Mouse (Mus musculus) midbrain, embryonic 14.5 days (tissue): ENCODE results near the gene Barx2. TPM values are rescaled to one million over a fixed set of nuclear protein-coding genes. Genes with fewer than 3 reads are reported as not detected.
A peak's percentile ranks its signal among the peaks of the same experiment; 100 is the strongest.

Experiments
- ATAC-seq: fragments of 200-750 bp; cut with Nextera tagmentation; 2 replicates; pipeline ENCODE4 v1.8.0; 2017; ENCODE audit warnings: moderate number of reproducible peaks, moderate library complexity; ENCODE audit not compliant: low FRiP score, low TSS enrichment
- DNase-seq: peaks from one replicate; pipeline ENCODE4 v3.0.0-alpha.2; 2015
- H3K27ac ChIP-seq: fragments of 300-500 bp; sonication (generic); replicated peaks from 2 replicates; pipeline ENCODE4 v1.5.1; 2014; ENCODE audit warnings: mild to moderate bottlenecking, low read depth, low read length, moderate library complexity
- H3K27me3 ChIP-seq: fragments of 300-500 bp; sonication (generic); 2 replicates; pipeline ENCODE4 v1.6.1; 2014; ENCODE audit warnings: low read length, control low read depth, mixed read lengths; ENCODE audit not compliant: control insufficient read depth, insufficient read depth
- H3K36me3 ChIP-seq: fragments of 300-500 bp; sonication (generic); 2 replicates; pipeline ENCODE4 v1.6.1; 2014; ENCODE audit warnings: low read length, control low read depth; ENCODE audit not compliant: control insufficient read depth, insufficient read depth
- H3K4me1 ChIP-seq: fragments of 300-500 bp; sonication (generic); 2 replicates; pipeline ENCODE4 v1.6.1; 2014; ENCODE audit warnings: mild to moderate bottlenecking, antibody characterized with exemption, low read length, control low read depth; ENCODE audit not compliant: control insufficient read depth, insufficient read depth
- H3K4me2 ChIP-seq: fragments of 300-500 bp; sonication (generic); 2 replicates; pipeline ENCODE4 v1.6.1; 2014; ENCODE audit warnings: mild to moderate bottlenecking, low read length, moderate library complexity
- H3K4me3 ChIP-seq: fragments of 300-500 bp; sonication (generic); replicated peaks from 2 replicates; pipeline ENCODE4 v1.5.1; 2014; ENCODE audit warnings: low read depth, low read length
- H3K9ac ChIP-seq: fragments of 300-500 bp; sonication (generic); replicated peaks from 2 replicates; pipeline ENCODE4 v1.6.1; 2014; ENCODE audit warnings: mild to moderate bottlenecking, low read length, moderate library complexity
- H3K9me3 ChIP-seq: fragments of 300-500 bp; sonication (generic); 2 replicates; pipeline ENCODE4 v1.6.1; 2016; ENCODE audit warnings: low read length, control low read depth, mixed read lengths; ENCODE audit not compliant: control insufficient read depth
- WGBS: fragments of 180-500 bp; shearing (Covaris S2); extraction: QIAGEN DNeasy Blood & Tissue Kit; methylation state at CpG from one replicate; pipeline ENCODE4 v1.1.7; 2014; 5-methylcytosine and 5-hydroxymethylcytosine counted together
- polyA plus RNA-seq: library from polyadenylated mRNA; unstranded; fragments of >200 nt; fragmentation: Nextera tagmentation; extraction: Ambion mirVana; gene quantifications from 2 replicates; pipeline ENCODE4 v1.2.1, GENCODE M21; 2014

The Barx2 gene
- polyA plus RNA-seq, 1 experiment from 2014 or later, result 0.11 TPM

DNA sequence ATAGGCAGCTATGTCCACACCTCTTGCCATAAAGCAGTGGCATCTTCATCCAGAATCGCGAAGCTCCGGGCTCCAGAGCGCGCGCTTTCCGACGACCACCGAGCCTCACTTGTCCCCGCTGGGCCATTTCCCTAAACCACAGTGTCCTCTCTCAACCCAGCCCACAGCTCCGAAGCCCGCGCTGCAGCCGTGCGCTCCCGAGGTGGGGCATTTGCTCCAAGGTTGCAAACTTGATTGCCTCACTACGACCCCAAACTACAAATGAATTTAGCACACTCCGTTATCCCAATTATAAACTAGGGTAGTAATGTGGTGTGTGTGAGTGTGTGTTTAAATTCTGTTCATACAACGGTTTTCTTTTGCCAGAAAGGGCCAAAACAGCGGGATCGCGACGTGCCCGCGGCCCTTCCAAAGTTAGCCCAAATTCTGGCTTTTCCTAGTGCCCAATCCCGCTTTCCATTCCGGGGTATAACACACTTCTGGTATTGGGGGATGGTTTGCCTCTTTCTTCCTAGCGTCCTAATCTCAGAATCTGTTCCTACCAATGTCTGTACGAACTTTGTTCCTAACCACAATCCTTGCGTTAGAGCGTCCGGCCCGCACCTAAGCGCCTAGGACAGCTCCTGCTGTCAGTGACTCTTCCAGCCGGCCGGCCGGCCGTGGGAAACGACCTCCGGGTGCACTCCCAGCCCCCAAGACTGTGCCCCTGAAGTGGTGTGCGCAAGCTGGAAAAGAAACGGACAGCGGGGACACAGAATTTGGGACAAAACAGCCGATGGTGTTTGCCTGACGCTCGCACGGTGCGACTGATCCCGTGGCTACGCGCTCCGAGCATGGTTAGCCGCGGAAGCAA lies 703 bp upstream of the Barx2 start:
- no peaks in the 10 kb centered on the region for H3K36me3 ChIP-seq
- peak; percentile 44 for DNase-seq
- no peak for ATAC-seq
- peak overlapping the region; percentile 55 for H3K4me3 ChIP-seq
- peaks cover 86% of the 10 kb centered on the region for H3K27me3 ChIP-seq
- H3K9me3 ChIP-seq, result no peaks in the 10 kb centered on the region
- peak overlapping the region; percentile 100 for H3K4me2 ChIP-seq
- no peak overlapping the region for H3K27ac ChIP-seq
- H3K4me1 ChIP-seq, result peaks cover 16% of the 10 kb centered on the region; the same call in 1 of the 2 replicates
- under 1% methylated on average over 54 of the region's 54 CpGs for WGBS
- peak overlapping the region; percentile 48; the same call in 1 of the 2 replicates for H3K9ac ChIP-seq

DNA sequence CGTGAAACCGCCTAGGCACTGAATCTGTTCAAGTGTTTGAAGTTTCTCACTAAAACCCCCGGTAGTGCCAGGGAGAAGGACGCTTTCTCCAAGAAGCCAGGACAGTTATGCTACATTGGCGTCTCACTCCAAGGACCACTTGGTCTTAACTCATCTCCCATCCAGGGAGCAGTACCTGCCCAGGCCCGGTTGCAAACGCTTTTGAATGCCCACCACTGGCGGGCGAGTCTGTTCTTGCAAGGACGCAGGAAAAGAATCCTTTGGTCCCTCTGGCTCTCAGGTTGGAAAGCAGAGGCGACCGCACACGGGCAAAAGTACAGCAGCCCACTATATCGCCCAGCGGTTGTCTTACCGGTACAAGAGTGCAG lies 725 bp downstream of the Barx2 start:
- Histone ChIP-seq H3K36me3 (no peaks in the 10 kb centered on the region), H3K4me3 (peak overlapping the region; percentile 55), H3K4me1 (peaks cover 16% of the 10 kb centered on the region; the same call in 1 of the 2 replicates), H3K9ac (no peak overlapping the region; the same call in 1 of the 2 replicates), H3K27me3 (peaks cover 79% of the 10 kb centered on the region), H3K4me2 (peak overlapping the region; percentile 100), H3K9me3 (no peaks in the 10 kb centered on the region), H3K27ac (no peak overlapping the region)
- DNase-seq (no peak), ATAC-seq (no peak)
- under 1% methylated on average over 16 of the region's 16 CpGs for WGBS

DNA sequence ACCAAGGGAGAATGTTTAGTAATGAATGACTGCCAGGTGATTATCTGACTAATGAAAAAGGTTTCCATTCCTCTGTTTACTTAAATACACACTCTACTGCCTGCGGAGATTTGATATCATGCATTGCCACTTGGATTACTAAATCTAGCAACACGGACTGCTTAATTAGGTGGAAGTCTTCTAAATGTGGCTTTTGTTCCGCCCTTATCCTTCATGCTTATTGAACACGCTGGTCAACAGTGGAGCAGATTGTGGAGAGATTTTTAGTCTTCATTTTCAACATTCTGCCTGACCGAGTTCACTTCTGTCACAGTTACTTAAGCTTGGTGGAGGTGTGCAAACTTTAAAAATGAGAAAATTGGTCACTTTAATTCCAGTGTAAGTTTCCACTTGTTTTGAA lies 3.0 kb downstream of the Barx2 start:
- Histone ChIP-seq H3K27me3 (peaks cover 61% of the 10 kb centered on the region), H3K4me2 (no peak overlapping the region), H3K27ac (no peak overlapping the region), H3K9ac (no peak overlapping the region), H3K36me3 (no peaks in the 10 kb centered on the region), H3K4me1 (peaks cover 16% of the 10 kb centered on the region; the same call in 1 of the 2 replicates), H3K4me3 (no peak overlapping the region), H3K9me3 (no peaks in the 10 kb centered on the region)
- DNase-seq, result no peak
- no peak for ATAC-seq
- 24% methylated on average over 5 of the region's 5 CpGs for WGBS

DNA sequence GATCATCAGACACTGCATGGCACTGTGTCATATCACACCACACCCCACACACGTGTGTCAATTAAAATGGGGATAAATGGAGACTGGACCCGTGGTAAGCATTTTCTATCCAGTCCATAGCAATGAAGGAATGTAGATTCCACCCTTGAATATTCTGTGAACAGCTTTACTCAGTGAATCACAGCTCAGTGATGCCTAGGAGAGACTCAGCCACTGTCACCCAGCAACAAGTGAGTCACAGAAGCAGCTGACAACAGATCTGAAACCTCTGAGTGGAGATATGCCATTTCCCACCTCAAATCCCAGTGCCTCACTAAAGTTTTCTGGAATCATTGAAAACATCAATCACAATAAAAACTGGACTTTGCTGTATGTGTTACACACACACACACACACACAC lies 11.5 kb downstream of the Barx2 start:
- Histone ChIP-seq H3K4me1 (no peaks in the 10 kb centered on the region), H3K27me3 (no peaks in the 10 kb centered on the region), H3K4me3 (no peak overlapping the region), H3K4me2 (no peak overlapping the region), H3K9ac (no peak overlapping the region), H3K27ac (no peak overlapping the region), H3K36me3 (no peaks in the 10 kb centered on the region), H3K9me3 (no peaks in the 10 kb centered on the region)
- 77% methylated on average over 2 of the region's 2 CpGs for WGBS
- DNase-seq, result no peak
- no peak for ATAC-seq

DNA sequence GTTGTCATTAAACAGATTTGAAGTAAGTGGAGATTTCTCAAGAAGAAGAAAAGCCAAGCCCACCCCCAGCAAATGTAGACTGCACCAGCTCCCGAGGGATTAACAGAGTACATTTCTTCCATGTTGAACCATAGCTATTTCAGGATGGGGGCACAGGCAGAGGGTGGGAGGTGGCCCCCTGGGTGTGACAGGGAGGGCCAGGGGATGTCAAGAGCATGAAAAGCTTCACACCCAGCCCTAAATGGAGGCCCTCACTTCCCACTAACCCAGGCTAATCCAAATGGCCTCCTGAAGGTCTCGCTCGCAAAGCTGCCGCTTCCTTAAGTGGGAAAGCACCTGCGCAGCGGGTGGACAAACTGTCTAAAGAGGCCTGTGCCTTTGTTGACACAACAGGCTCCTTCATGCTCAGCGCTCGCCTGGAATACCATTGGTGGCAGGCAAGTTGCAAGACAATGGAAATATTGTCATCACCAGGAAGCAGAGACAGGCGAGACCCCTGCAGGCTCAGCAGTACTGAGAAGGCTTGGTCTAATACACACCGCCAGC lies 18.4 kb downstream of the Barx2 start:
- no peaks in the 10 kb centered on the region for H3K4me1 ChIP-seq
- H3K4me2 ChIP-seq, result no peak overlapping the region
- H3K36me3 ChIP-seq, result no peaks in the 10 kb centered on the region
- WGBS, result 31% methylated on average over 10 of the region's 10 CpGs
- H3K27me3 ChIP-seq, result no peaks in the 10 kb centered on the region
- DNase-seq, result peak; percentile 34
- no peaks in the 10 kb centered on the region for H3K9me3 ChIP-seq
- no peak for ATAC-seq
- no peak overlapping the region for H3K27ac ChIP-seq
- no peak overlapping the region for H3K9ac ChIP-seq
- H3K4me3 ChIP-seq, result no peak overlapping the region

DNA sequence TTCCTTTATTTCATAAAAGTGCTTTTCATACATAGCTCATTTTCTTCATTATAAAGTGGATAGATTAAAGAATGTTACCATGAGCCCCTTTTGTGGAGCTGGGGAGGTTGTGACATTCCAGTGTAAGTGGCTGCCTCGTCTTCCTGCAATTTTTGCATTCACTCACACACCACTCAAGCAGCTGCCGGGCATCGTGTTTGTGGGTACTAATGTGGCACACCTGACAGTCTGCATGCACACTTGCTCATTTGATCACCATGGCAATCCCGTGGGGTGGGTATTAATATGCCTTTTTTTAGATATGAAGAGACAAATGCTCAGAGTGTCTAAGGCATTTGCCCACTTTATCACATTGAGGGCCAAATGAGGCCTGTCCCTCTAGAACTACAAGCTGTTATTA lies 24.9 kb downstream of the Barx2 start:
- Histone ChIP-seq H3K9ac (no peak overlapping the region), H3K27ac (no peak overlapping the region), H3K4me1 (no peaks in the 10 kb centered on the region), H3K27me3 (no peaks in the 10 kb centered on the region), H3K4me2 (no peak overlapping the region), H3K4me3 (no peak overlapping the region), H3K36me3 (no peaks in the 10 kb centered on the region), H3K9me3 (no peaks in the 10 kb centered on the region)
- no peak for DNase-seq
- ATAC-seq, result no peak
- 82% methylated on average over 4 of the region's 4 CpGs for WGBS

DNA sequence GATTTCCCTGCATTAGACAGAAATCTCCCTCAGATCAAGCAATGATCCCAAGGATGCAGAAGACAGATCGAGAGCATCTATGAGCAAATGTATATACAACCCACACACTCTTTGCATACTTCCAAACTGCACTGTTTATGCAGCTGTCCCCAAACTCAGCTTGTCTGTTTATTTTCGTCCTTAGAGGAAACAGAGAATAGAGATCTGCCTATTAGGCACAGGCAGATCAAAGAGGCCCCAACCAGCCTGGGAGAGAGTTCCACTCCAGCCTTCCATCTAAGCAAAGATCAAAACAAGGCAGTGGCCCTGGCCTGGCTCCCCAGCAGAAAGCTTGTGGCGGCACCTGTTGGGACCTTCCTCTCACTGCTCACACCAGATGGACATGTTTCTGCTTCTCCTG lies 27.0 kb downstream of the Barx2 start:
- no peaks in the 10 kb centered on the region for H3K27me3 ChIP-seq
- WGBS, result 73% methylated on average over 3 of the region's 3 CpGs
- no peak overlapping the region for H3K27ac ChIP-seq

DNA sequence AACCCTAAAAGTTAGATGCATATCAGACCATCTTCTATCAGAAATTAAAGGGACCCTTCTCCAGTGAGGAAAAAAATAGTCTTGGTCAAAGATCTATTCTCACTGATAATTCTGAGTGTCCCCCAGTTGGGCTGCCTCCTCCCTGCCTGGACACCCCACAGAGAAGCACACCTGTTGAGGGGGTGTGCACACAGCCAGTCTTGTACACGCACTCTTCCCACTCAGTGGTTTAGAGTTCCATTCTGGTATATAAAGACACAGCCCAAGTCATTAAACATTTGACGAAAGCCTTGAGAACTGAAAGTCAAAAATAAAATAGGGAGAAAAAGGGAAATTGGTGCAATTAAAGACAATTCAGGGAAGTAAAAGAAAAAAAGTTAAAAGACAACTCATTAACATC lies 30.9 kb downstream of the Barx2 start:
- WGBS, result 89% methylated on average over 2 of the region's 2 CpGs
- H3K27ac ChIP-seq, result no peak overlapping the region
- H3K4me2 ChIP-seq, result no peak overlapping the region
- no peak overlapping the region for H3K9ac ChIP-seq
- H3K9me3 ChIP-seq, result no peaks in the 10 kb centered on the region
- no peaks in the 10 kb centered on the region for H3K27me3 ChIP-seq
- ATAC-seq (no peak), DNase-seq (no peak)
- no peaks in the 10 kb centered on the region for H3K4me1 ChIP-seq
- no peaks in the 10 kb centered on the region for H3K36me3 ChIP-seq
- no peak overlapping the region for H3K4me3 ChIP-seq

More for the DNA sequence above, 27.0 kb downstream of the Barx2 start:
- DNase-seq (no peak), ATAC-seq (no peak)
- Histone ChIP-seq H3K36me3 (no peaks in the 10 kb centered on the region), H3K9me3 (no peaks in the 10 kb centered on the region), H3K4me3 (no peak overlapping the region), H3K4me2 (no peak overlapping the region), H3K9ac (no peak overlapping the region), H3K4me1 (no peaks in the 10 kb centered on the region)

DNA sequence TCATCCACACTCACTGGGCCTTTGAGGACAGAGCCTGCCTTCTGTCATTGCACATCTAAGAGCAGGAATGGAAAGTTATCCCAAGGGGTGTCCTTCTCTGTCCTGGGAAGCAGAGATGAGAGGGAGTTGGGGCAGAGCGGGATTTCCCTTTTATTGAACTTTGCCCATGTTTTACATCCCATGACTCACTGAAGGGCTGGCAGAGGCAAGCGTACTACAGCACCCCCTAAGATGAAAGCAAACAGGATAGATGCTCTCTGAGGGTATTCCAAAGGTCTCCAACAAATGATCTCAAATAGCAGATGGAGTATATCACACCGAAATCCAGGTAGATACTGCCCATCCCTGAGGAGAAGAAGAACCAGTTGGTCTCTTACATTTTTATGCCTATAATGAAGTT lies 37.7 kb downstream of the Barx2 start:
- H3K4me3 ChIP-seq, result no peak overlapping the region
- H3K27me3 ChIP-seq, result no peaks in the 10 kb centered on the region
- no peak for ATAC-seq
- H3K27ac ChIP-seq, result no peak overlapping the region
- DNase-seq, result no peak
- no peaks in the 10 kb centered on the region for H3K9me3 ChIP-seq
- WGBS, result 94% methylated on average over 3 of the region's 3 CpGs
- no peak overlapping the region for H3K9ac ChIP-seq
- no peaks in the 10 kb centered on the region for H3K36me3 ChIP-seq
- no peaks in the 10 kb centered on the region for H3K4me1 ChIP-seq
- H3K4me2 ChIP-seq, result no peak overlapping the region
